Mouse (Mus musculus) cerebellum, adult 2 months (tissue): ENCODE data around the gene Tefm.

Source experiments
- CTCF ChIP-seq: fragments of 200-500 bp; IDR thresholded peaks from 2 replicates; pipeline ENCODE4 v1.5.1; 2011; ENCODE audit warnings: low read depth, mild to moderate bottlenecking, control low read depth, low read length, moderate library complexity, borderline replicate concordance; ENCODE audit not compliant: insufficient read depth
- POLR2A ChIP-seq: fragments of 200-500 bp; IDR thresholded peaks from 2 replicates; pipeline ENCODE4 v1.6.1; 2011; ENCODE audit warnings: low read length, control low read depth, borderline replicate concordance; ENCODE audit not compliant: insufficient read depth

GRCm38 (mm10) chr11:80137773-80138172, 4.2 kb downstream of the Tefm start:
- no peak for TF ChIP-seq CTCF
- no peak for TF ChIP-seq POLR2A
